Mouse (Mus musculus): ENCODE data around the gene Apmap. TPM values are rescaled to one million over a fixed set of nuclear protein-coding genes. Genes with fewer than 3 reads are reported as not detected.

Gene Apmap
- 40.1 and 40.5 TPM in 2 replicates for polyA plus RNA-seq (2015; fragmentation: Nextera tagmentation; extraction: Ambion mirVana)

GRCm38 (mm10) chr2:150608087-150608799, at the start of gene Apmap:
Gene Apmap (minus strand): TSS chr2:150608567.
- no peaks in the 10 kb centered on the region for H3K36me3 ChIP-seq
- peak within 1 kb of the TSS; percentile 59 for H3K27ac ChIP-seq
- WGBS: under 1% methylated on average over 42 of the region's 42 CpGs
- H3K9ac ChIP-seq: peak within 1 kb of the TSS; percentile 86
- no peaks in the 10 kb centered on the region for H3K27me3 ChIP-seq (replicated peaks)
- peak within 1 kb of the TSS; percentile 77 for H3K4me2 ChIP-seq
- peak within 1 kb of the TSS; percentile 79 for H3K4me3 ChIP-seq (replicated peaks)
- ATAC-seq (ENCODE audit: insufficient read depth, low FRiP score, low read depth): peak; percentile 96
- H3K4me1 ChIP-seq: peaks cover 4% of the 10 kb centered on the region; the same call in 1 of the 2 replicates
- no peaks in the 10 kb centered on the region for H3K9me3 ChIP-seq

GRCm38 (mm10) chr2:150656975-150657768, 48.8 kb upstream of the Apmap start:
- no peak for ATAC-seq (ENCODE audit: insufficient read depth, low FRiP score, low read depth)
- no peak overlapping the region for H3K9ac ChIP-seq
- no peaks in the 10 kb centered on the region for H3K27me3 ChIP-seq (replicated peaks)
- no peak overlapping the region for H3K4me2 ChIP-seq
- no peak overlapping the region for H3K27ac ChIP-seq
- H3K4me3 ChIP-seq (replicated peaks): no peak overlapping the region
- H3K9me3 ChIP-seq: no peaks in the 10 kb centered on the region
- H3K4me1 ChIP-seq: no peaks in the 10 kb centered on the region
- 0 out of 2 replicates have a peak, but pooled peaks cover 3% of the 10 kb centered on the region for H3K36me3 ChIP-seq
- 58% methylated on average over 8 of the region's 8 CpGs for WGBS

GRCm38 (mm10) chr2:150656112-150656511, 47.7 kb upstream of the Apmap start:
- no peaks in the 10 kb centered on the region for H3K4me1 ChIP-seq
- H3K9me3 ChIP-seq: no peaks in the 10 kb centered on the region
- H3K9ac ChIP-seq: no peak overlapping the region
- no peaks in the 10 kb centered on the region for H3K27me3 ChIP-seq (replicated peaks)
- ATAC-seq (ENCODE audit: insufficient read depth, low FRiP score, low read depth): no peak
- no peak overlapping the region for H3K27ac ChIP-seq
- H3K4me3 ChIP-seq (replicated peaks): no peak overlapping the region
- 91% methylated on average over 3 of the region's 3 CpGs for WGBS
- H3K36me3 ChIP-seq: 0 out of 2 replicates have a peak, but pooled peaks cover 3% of the 10 kb centered on the region
- H3K4me2 ChIP-seq: no peak overlapping the region

- Histone ChIP-seq H3K36me3 (0 out of 2 replicates have a peak, but pooled peaks cover 3% of the 10 kb centered on the region), H3K4me2 (no peak overlapping the region), H3K9ac (no peak overlapping the region), H3K4me3 (replicated peaks) (no peak overlapping the region), H3K27ac (no peak overlapping the region), H3K4me1 (no peaks in the 10 kb centered on the region), H3K9me3 (no peaks in the 10 kb centered on the region), H3K27me3 (replicated peaks) (no peaks in the 10 kb centered on the region)
- WGBS: 75% methylated on average over 6 of the region's 6 CpGs
- ATAC-seq (ENCODE audit: insufficient read depth, low FRiP score, low read depth): no peak
These were observed 46.9 kb upstream of the Apmap start for GRCm38 (mm10) chr2:150655290-150655689.

- WGBS: 85% methylated on average over 2 of the region's 2 CpGs
- ATAC-seq (ENCODE audit: insufficient read depth, low FRiP score, low read depth): no peak
These were observed 46.4 kb upstream of the Apmap start for GRCm38 (mm10) chr2:150654814-150655213.

GRCm38 (mm10) chr2:150651366-150651765, 43.0 kb upstream of the Apmap start:
- Histone ChIP-seq H3K9me3 (no peaks in the 10 kb centered on the region), H3K4me1 (no peaks in the 10 kb centered on the region), H3K4me2 (no peak overlapping the region), H3K36me3 (no peaks in the 10 kb centered on the region), H3K27me3 (replicated peaks) (no peaks in the 10 kb centered on the region), H3K4me3 (replicated peaks) (no peak overlapping the region), H3K27ac (0 out of 2 replicates have a peak overlapping the region, but pooled peaks have one; percentile 27), H3K9ac (no peak overlapping the region)
- ATAC-seq (ENCODE audit: insufficient read depth, low FRiP score, low read depth): 0 out of 2 replicates have a peak, but pooled peaks have one; percentile 2
- 44% methylated on average over 9 of the region's 9 CpGs for WGBS

More at GRCm38 (mm10) chr2:150654814-150655213, 46.4 kb upstream of the Apmap start:
- Histone ChIP-seq H3K4me3 (replicated peaks) (no peak overlapping the region), H3K27ac (no peak overlapping the region), H3K36me3 (0 out of 2 replicates have a peak, but pooled peaks cover 3% of the 10 kb centered on the region), H3K9ac (no peak overlapping the region), H3K27me3 (replicated peaks) (no peaks in the 10 kb centered on the region), H3K9me3 (no peaks in the 10 kb centered on the region), H3K4me2 (no peak overlapping the region), H3K4me1 (no peaks in the 10 kb centered on the region)

- no peaks in the 10 kb centered on the region for H3K9me3 ChIP-seq
- WGBS: 19% methylated on average over 7 of the region's 7 CpGs
- H3K4me1 ChIP-seq: no peaks in the 10 kb centered on the region
- H3K4me3 ChIP-seq (replicated peaks): no peak overlapping the region
- H3K27me3 ChIP-seq (replicated peaks): no peaks in the 10 kb centered on the region
- no peak overlapping the region for H3K9ac ChIP-seq
- no peak overlapping the region for H3K4me2 ChIP-seq
- peak overlapping the region; percentile 58 for H3K27ac ChIP-seq
- H3K36me3 ChIP-seq: no peaks in the 10 kb centered on the region
- peak; percentile 50; the same call in 1 of the 2 replicates for ATAC-seq (ENCODE audit: insufficient read depth, low FRiP score, low read depth)
These were observed 42.2 kb upstream of the Apmap start for GRCm38 (mm10) chr2:150650511-150651074.

- no peak overlapping the region for H3K9ac ChIP-seq
- H3K4me2 ChIP-seq: no peak overlapping the region
- H3K9me3 ChIP-seq: no peaks in the 10 kb centered on the region
- H3K27ac ChIP-seq: 0 out of 2 replicates have a peak overlapping the region, but pooled peaks have one; percentile 6
- no peak for ATAC-seq (ENCODE audit: insufficient read depth, low FRiP score, low read depth)
- no peak overlapping the region for H3K4me3 ChIP-seq (replicated peaks)
- no peaks in the 10 kb centered on the region for H3K27me3 ChIP-seq (replicated peaks)
- H3K4me1 ChIP-seq: no peaks in the 10 kb centered on the region
- WGBS: 61% methylated on average over 13 of the region's 13 CpGs
- no peaks in the 10 kb centered on the region for H3K36me3 ChIP-seq
These were observed 40.0 kb upstream of the Apmap start for GRCm38 (mm10) chr2:150648300-150648895.

GRCm38 (mm10) chr2:150647681-150648299, 39.4 kb upstream of the Apmap start:
- Histone ChIP-seq H3K4me1 (no peaks in the 10 kb centered on the region), H3K27me3 (replicated peaks) (no peaks in the 10 kb centered on the region), H3K4me3 (replicated peaks) (no peak overlapping the region), H3K9ac (no peak overlapping the region), H3K36me3 (no peaks in the 10 kb centered on the region), H3K27ac (no peak overlapping the region), H3K9me3 (no peaks in the 10 kb centered on the region), H3K4me2 (no peak overlapping the region)
- ATAC-seq (ENCODE audit: insufficient read depth, low FRiP score, low read depth): no peak
- WGBS: 76% methylated on average over 14 of the region's 14 CpGs

- Histone ChIP-seq H3K27ac (no peak overlapping the region), H3K4me1 (no peaks in the 10 kb centered on the region), H3K4me2 (no peak overlapping the region), H3K9ac (no peak overlapping the region), H3K27me3 (replicated peaks) (no peaks in the 10 kb centered on the region), H3K4me3 (replicated peaks) (no peak overlapping the region), H3K36me3 (no peaks in the 10 kb centered on the region), H3K9me3 (no peaks in the 10 kb centered on the region)
- WGBS: 75% methylated on average over 8 of the region's 8 CpGs
- no peak for ATAC-seq (ENCODE audit: insufficient read depth, low FRiP score, low read depth)
These were observed 38.2 kb upstream of the Apmap start for GRCm38 (mm10) chr2:150646411-150647121.

- no peak for ATAC-seq (ENCODE audit: insufficient read depth, low FRiP score, low read depth)
These were observed 36.9 kb upstream of the Apmap start for GRCm38 (mm10) chr2:150645225-150645624.

More at GRCm38 (mm10) chr2:150645225-150645624, 36.9 kb upstream of the Apmap start:
- 82% methylated on average over 4 of the region's 4 CpGs for whole genome bisulfite sequencing
- H3K9me3 ChIP-seq: no peaks in the 10 kb centered on the region
- H3K4me1 ChIP-seq: no peaks in the 10 kb centered on the region
- no peak overlapping the region for H3K4me3 ChIP-seq (replicated peaks)
- no peaks in the 10 kb centered on the region for H3K27me3 ChIP-seq (replicated peaks)
- no peak overlapping the region for H3K27ac ChIP-seq
- H3K36me3 ChIP-seq: no peaks in the 10 kb centered on the region
- H3K4me2 ChIP-seq: no peak overlapping the region
- H3K9ac ChIP-seq: no peak overlapping the region
